Mouse (Mus musculus) MEL (cell line): ENCODE data around the gene Hnrnpul1. TPM values are rescaled to one million over a fixed set of nuclear protein-coding genes. Genes with fewer than 3 reads are reported as not detected.

Experiments
- DNase-seq: peaks from one replicate; pipeline ENCODE4 v3.0.0; 2011; ENCODE audit warnings: low read depth, low spot score
- H3K27ac ChIP-seq: 2 replicates; pipeline ENCODE4 v1.5.1; 2012; ENCODE audit warnings: low read depth, mild to moderate bottlenecking, control low read depth, low read length, moderate library complexity; ENCODE audit not compliant: control insufficient read depth
- H3K27me3 ChIP-seq, 2 experiments: fragments of 150-350 bp in 1 of 2; sonication (generic) in 1 of 2; 2 replicates each; pipeline ENCODE4 v1.6.1; 2012; ENCODE audit warnings: low read length in 2 of 2, mild to moderate bottlenecking in 2 of 2, improper control_type of control experiment in 1 of 2, moderate library complexity in 1 of 2; ENCODE audit not compliant: insufficient read depth in 2 of 2, control insufficient read depth in 1 of 2
- H3K36me3 ChIP-seq, 2 experiments: 2 replicates each; pipeline ENCODE4 v1.6.1; 2012 to 2014; ENCODE audit warnings: low read length in 2 of 2, improper control_type of control experiment in 1 of 2, inconsistent platforms in 1 of 2, mild to moderate bottlenecking in 1 of 2; ENCODE audit not compliant: insufficient read depth in 2 of 2, control insufficient read depth in 1 of 2
- H3K4me1 ChIP-seq, 2 experiments: fragments of 150-350 bp in 1 of 2; sonication (generic) in 1 of 2; 2 replicates each; pipeline ENCODE4 v1.6.1; 2012; ENCODE audit warnings: low read length in 2 of 2, improper control_type of control experiment in 1 of 2, mild to moderate bottlenecking in 1 of 2; ENCODE audit not compliant: insufficient read depth in 2 of 2, control insufficient read depth in 1 of 2
- H3K4me3 ChIP-seq, 2 experiments: fragments of 150-350 bp in 1 of 2; sonication (generic) in 1 of 2; 2 replicates each; pipeline ENCODE4 v1.5.1; 2012; ENCODE audit warnings: low read depth in 2 of 2, low read length in 2 of 2, mild to moderate bottlenecking in 2 of 2, moderate library complexity in 2 of 2, control low read depth in 1 of 2, improper control_type of control experiment in 1 of 2; ENCODE audit not compliant: control insufficient read depth in 1 of 2, insufficient read depth in 1 of 2
- H3K79me2 ChIP-seq: 2 replicates; pipeline ENCODE4 v1.6.1; 2012; ENCODE audit warnings: mild to moderate bottlenecking, low read length, moderate library complexity; ENCODE audit not compliant: control insufficient read depth, poor library complexity, insufficient read depth
- H3K9ac ChIP-seq: 2 replicates; pipeline ENCODE4 v1.6.1; 2012; ENCODE audit warnings: low read depth, mild to moderate bottlenecking, control low read depth, low read length, moderate library complexity; ENCODE audit not compliant: control insufficient read depth, poor library complexity, severe bottlenecking
- H3K9me3 ChIP-seq: fragments of 150-350 bp; sonication (generic); replicated peaks from 2 replicates; pipeline ENCODE4 v1.6.1; 2012; ENCODE audit warnings: mild to moderate bottlenecking, low read length, improper control_type of control experiment, moderate library complexity; ENCODE audit not compliant: insufficient read depth
- CTCF ChIP-seq, 3 experiments: IDR thresholded peaks in 2 of 3; conservative IDR thresholded peaks in 1 of 3; 2 replicates each; pipeline ENCODE4 v1.5.1; 2011 to 2012; ENCODE audit warnings: low read length in 3 of 3, low read depth in 2 of 3, mild to moderate bottlenecking in 2 of 3, improper control_type of control experiment in 1 of 3, inconsistent platforms in 1 of 3, mixed read lengths in 1 of 3, moderate library complexity in 1 of 3; ENCODE audit not compliant: control insufficient read depth in 1 of 3, insufficient read depth in 1 of 3, poor library complexity in 1 of 3, severe bottlenecking in 1 of 3
- EP300 ChIP-seq, 2 experiments: IDR thresholded peaks; 2 replicates each; pipeline ENCODE4 v1.6.1; 2011; ENCODE audit warnings: improper control_type of control experiment in 2 of 2, low read length in 2 of 2, low read depth in 1 of 2, mild to moderate bottlenecking in 1 of 2
- GATA1 ChIP-seq: IDR thresholded peaks from 2 replicates; pipeline ENCODE4 v1.6.1; 2011; ENCODE audit warnings: low read depth, low read length, improper control_type of control experiment
- JUND ChIP-seq: IDR thresholded peaks from 2 replicates; pipeline ENCODE4 v1.6.1; 2011; ENCODE audit warnings: low read depth, mild to moderate bottlenecking, improper control_type of control experiment, low read length
- KAT2A ChIP-seq: conservative IDR thresholded peaks from 2 replicates; pipeline ENCODE4 v1.6.1; 2012; ENCODE audit warnings: low read depth, low read length, improper control_type of control experiment, inconsistent platforms
- NELFE ChIP-seq: IDR thresholded peaks from 2 replicates; pipeline ENCODE4 v1.6.1; 2011; ENCODE audit warnings: low read depth, low read length, improper control_type of control experiment
- POLR2A ChIP-seq, 2 experiments: IDR thresholded peaks; 2 replicates each; pipeline ENCODE4 v1.6.1; 2011 to 2012; ENCODE audit warnings: low read length in 2 of 2, mild to moderate bottlenecking in 2 of 2, control low read depth in 1 of 2, improper control_type of control experiment in 1 of 2, low read depth in 1 of 2, moderate library complexity in 1 of 2; ENCODE audit not compliant: control insufficient read depth in 1 of 2, insufficient read depth in 1 of 2, poor library complexity in 1 of 2
- POLR2AphosphoS5 ChIP-seq: IDR thresholded peaks from 2 replicates; pipeline ENCODE4 v1.6.1; 2012; ENCODE audit warnings: low read depth, borderline replicate concordance, mild to moderate bottlenecking, inconsistent platforms, low read length, moderate library complexity, mixed read lengths
- RCOR1 ChIP-seq: IDR thresholded peaks from 2 replicates; pipeline ENCODE4 v1.6.1; 2012; ENCODE audit warnings: low read depth, mild to moderate bottlenecking, inconsistent platforms, low read length, improper control_type of control experiment
- SMC3 ChIP-seq: IDR thresholded peaks from 2 replicates; pipeline ENCODE4 v1.6.1; 2011; ENCODE audit warnings: low read depth, low read length, improper control_type of control experiment
- TAL1 ChIP-seq: IDR thresholded peaks from 2 replicates; pipeline ENCODE4 v1.6.1; 2012; ENCODE audit warnings: mild to moderate bottlenecking, inconsistent platforms, low read length, moderate library complexity, mixed read lengths
- TBP ChIP-seq: IDR thresholded peaks from 2 replicates; pipeline ENCODE4 v1.8.0; 2011; ENCODE audit warnings: low read depth, low read length, improper control_type of control experiment
- TCF12 ChIP-seq: IDR thresholded peaks from 2 replicates; pipeline ENCODE4 v1.6.1; 2014; ENCODE audit warnings: low read depth, mild to moderate bottlenecking, inconsistent platforms, low read length, improper control_type of control experiment, moderate library complexity
- ZC3H11A ChIP-seq: IDR thresholded peaks from 2 replicates; pipeline ENCODE4 v1.6.1; 2012; ENCODE audit warnings: low read depth, mild to moderate bottlenecking, inconsistent platforms, low read length, improper control_type of control experiment
- ZKSCAN1 ChIP-seq: IDR thresholded peaks from 2 replicates; pipeline ENCODE4 v1.6.1; 2012; ENCODE audit warnings: low read depth, mild to moderate bottlenecking, inconsistent platforms, low read length, improper control_type of control experiment, moderate library complexity
- ZMIZ1 ChIP-seq: IDR thresholded peaks from 2 replicates; pipeline ENCODE4 v1.6.1; 2012; ENCODE audit warnings: low read depth, mild to moderate bottlenecking, inconsistent platforms, low read length, improper control_type of control experiment, moderate library complexity
- polyA plus RNA-seq, 2 experiments: library from polyadenylated mRNA; stranded (reverse) in 1 of 2; unstranded in 1 of 2; fragments of >175 nt in 1 of 2; fragments of >200 nt in 1 of 2; gene quantifications; 2 replicates each; pipeline versions ENCODE4 v1.2.1 to v1.2.4; 2012; ENCODE audit warnings: low replicate concordance in 2 of 2, low read depth in 1 of 2; ENCODE audit not compliant: insufficient read length in 2 of 2, insufficient read depth in 1 of 2, missing spikeins in 1 of 2
- total RNA-seq: library from RNA; depleted of rRNA; stranded (reverse); fragments of 300-350 nt; gene quantifications from 2 replicates; pipeline ENCODE4 v1.2.3, GENCODE M21; 2012

Gene Hnrnpul1
- total and polyA plus RNA-seq, 3 experiments, result 56.1 to 215 (median 181) TPM

DNA sequence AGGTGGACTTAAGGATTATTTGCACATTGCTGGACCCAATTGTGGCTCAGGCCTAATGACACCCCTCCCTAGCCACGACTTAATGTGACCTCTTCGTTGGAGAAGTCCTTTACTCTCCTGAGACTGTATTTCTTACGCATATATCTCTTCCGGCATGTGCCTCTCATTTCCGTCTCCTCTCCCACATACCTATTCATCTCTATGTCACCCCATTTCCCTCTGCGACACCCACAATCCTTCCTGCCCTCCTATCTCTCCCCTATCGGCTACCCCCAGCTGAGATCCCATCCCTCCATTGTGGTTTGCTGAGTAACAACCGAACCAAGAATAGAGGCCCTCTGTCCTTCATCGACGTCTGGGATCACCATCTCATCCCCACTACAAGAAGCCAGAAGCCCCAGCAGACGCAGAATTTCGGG is 64.9 kb downstream of the Hnrnpul1 start:
- Histone ChIP-seq H3K79me2 (peaks cover 80% of the 10 kb centered on the region), H3K36me3 (peaks cover 9 to 35% of the 10 kb centered on the region in 2 experiments), H3K4me1 (peaks cover 0 to 29% of the 10 kb centered on the region in 2 experiments; a peak in 3 of 4 replicates), H3K27ac (peak overlapping the region; percentile 98), H3K9ac (peak overlapping the region; percentile 99), H3K9me3 (no peaks in the 10 kb centered on the region), H3K27me3 (no peaks in the 10 kb centered on the region), H3K4me3 (peak overlapping the region; percentile 80 to 97)
- peak; percentile 92 for DNase-seq
- no peak for TF ChIP-seq ZMIZ1
- TF ChIP-seq EP300 (IDR thresholded peaks at IDR 0.05; ENCODE audit: low read depth in 1 of 2, low read length in 2 of 2), result no peak
- TF ChIP-seq JUND, result no peak
- TF ChIP-seq TBP, result peak; percentile 64
- TF ChIP-seq RCOR1, result no peak
- TF ChIP-seq TAL1, result peak; percentile 78
- TF ChIP-seq TCF12, result no peak
- peak in 1 of 2 experiments; percentile 56; a peak in 2 of 4 replicates for TF ChIP-seq POLR2A (IDR thresholded peaks at IDR 0.05; ENCODE audit: control insufficient read depth in 1 of 2, insufficient read depth in 1 of 2, low read depth in 1 of 2, low read length in 2 of 2, poor library complexity in 1 of 2)
- no peak for TF ChIP-seq SMC3
- TF ChIP-seq NELFE, result no peak
- TF ChIP-seq POLR2AphosphoS5, result peak; percentile 55; the same call in 1 of the 2 replicates
- no peak for TF ChIP-seq ZKSCAN1
- TF ChIP-seq GATA1, result peak; percentile 89

DNA sequence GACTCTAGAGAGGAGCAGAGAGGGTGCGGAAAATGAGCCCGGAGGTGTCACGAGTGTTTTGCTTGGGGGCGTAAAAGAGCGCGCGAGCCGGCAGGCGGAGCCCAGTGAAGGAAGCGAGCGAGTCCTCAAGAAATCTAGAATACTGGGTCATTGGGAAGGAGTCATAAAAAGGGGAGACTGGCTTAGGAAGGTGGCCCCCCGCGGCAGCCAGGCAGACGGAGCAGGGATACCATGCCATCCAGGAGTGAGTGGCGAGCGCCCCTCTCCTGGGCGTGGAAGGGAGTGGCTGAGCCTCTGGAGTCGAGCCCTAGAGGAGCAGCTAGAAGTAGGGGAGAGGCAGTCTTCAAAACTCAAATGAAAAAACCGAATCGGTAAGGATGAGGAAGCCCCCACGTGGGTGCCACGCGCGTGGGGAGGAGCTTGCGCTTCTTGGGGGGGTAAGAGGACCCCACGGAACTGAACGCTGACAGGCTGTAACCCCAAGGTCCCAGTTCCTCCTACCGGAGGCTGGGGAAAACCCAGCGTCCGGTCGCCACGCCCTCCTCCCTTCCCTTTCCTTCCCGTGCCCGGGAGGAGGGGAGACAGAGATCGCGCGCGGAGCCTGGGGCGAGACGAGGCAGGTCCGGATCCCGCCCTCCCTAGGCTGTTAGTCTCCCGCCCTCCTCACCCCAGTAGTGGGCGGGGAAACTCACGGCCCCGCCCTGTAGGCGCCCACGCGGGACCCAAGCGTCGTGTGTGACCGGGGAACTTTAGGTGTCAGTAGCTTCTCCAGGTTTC is 65.6 kb downstream of the Hnrnpul1 start:
- no peak for TF ChIP-seq ZC3H11A
- TF ChIP-seq POLR2A (IDR thresholded peaks at IDR 0.05; ENCODE audit: control insufficient read depth in 1 of 2, insufficient read depth in 1 of 2, low read depth in 1 of 2, low read length in 2 of 2, poor library complexity in 1 of 2), result peak; percentile 46 to 85; a peak in 3 of 4 replicates
- TF ChIP-seq KAT2A, result no peak
- TF ChIP-seq GATA1, result no peak
- 0 out of 6 replicates have a peak, but pooled peaks of 1 of the 3 experiments have one; percentile 13 for TF ChIP-seq CTCF (IDR thresholded peaks at IDR 0.05 in 2 of 3, conservative IDR thresholded peaks at IDR 0.05 in 1 of 3; ENCODE audit: control insufficient read depth in 1 of 3, insufficient read depth in 1 of 3, low read depth in 2 of 3, low read length in 3 of 3, poor library complexity in 1 of 3, severe bottlenecking in 1 of 3)
- TF ChIP-seq TBP, result peak; percentile 74
- H3K27ac ChIP-seq, result peak overlapping the region; percentile 98
- peak overlapping the region; percentile 80 to 97 for H3K4me3 ChIP-seq
- peaks cover 79% of the 10 kb centered on the region for H3K79me2 ChIP-seq
- H3K36me3 ChIP-seq, result peaks cover 8 to 40% of the 10 kb centered on the region in 2 experiments
- H3K4me1 ChIP-seq, result peaks cover 2 to 35% of the 10 kb centered on the region in 2 experiments; a peak in 3 of 4 replicates
- DNase-seq, result peak; percentile 95
- no peaks in the 10 kb centered on the region for H3K27me3 ChIP-seq
- H3K9me3 ChIP-seq, result no peaks in the 10 kb centered on the region
- H3K9ac ChIP-seq, result peak overlapping the region; percentile 99
